Mouse (Mus musculus): ENCODE measurements around the gene Gm7138.
"Not testable (repeated sequence)": the region's sequence is repeated elsewhere in the genome, so short reads cannot be mapped to it uniquely, and the experiment has no call there.

Gm7138 gene

GRCm38 (mm10) chr10:77750686-77751085, 26.1 kb downstream of the Gm7138 start:
- DNase-seq (ENCODE audit: low read depth, low spot score): not testable (repeated sequence)

GRCm38 (mm10) chr10:77741924-77742688, 34.6 kb downstream of the Gm7138 start, which contains the start of gene Gm18596:
TSS of gene Gm18596 (minus strand) at chr10:77742638.
- DNase-seq (ENCODE audit: low read depth, low spot score): not testable (repeated sequence)

GRCm38 (mm10) chr10:77738929-77739328, 37.8 kb downstream of the Gm7138 start:
- DNase-seq (ENCODE audit: low read depth, low spot score): no peak

- no peak for DNase-seq (ENCODE audit: low read depth, low spot score)
These were observed 40.8 kb downstream of the Gm7138 start for GRCm38 (mm10) chr10:77735928-77736327.

GRCm38 (mm10) chr10:77729241-77729640, 47.5 kb downstream of the Gm7138 start:
- DNase-seq (ENCODE audit: low read depth, low spot score): no peak

- DNase-seq (ENCODE audit: low read depth, low spot score): no peak
These were observed 48.5 kb downstream of the Gm7138 start for GRCm38 (mm10) chr10:77728280-77728679.

All from retina, postnatal 7 days (tissue).